In genomic region chr3:49266048-49266447, GRCm38 (mm10) we compare ENCODE assay signal across 13 mouse cellular contexts.
DNase-seq lines count a peak whose midpoint lies in the region; ATAC-seq and TF ChIP-seq lines count a peak whose summit lies in the region.
"Had no signal": no experiment of that assay in that cellular context is flagged by ENCODE, and none has a peak within 500 bp of the region (broad histone marks: within the 10 kb centered on the region; RNA-seq: fewer than 3 reads in every experiment).

No protein-coding gene starts in this region.

- no peaks in the 10 kb centered on the region for H3K9me3 ChIP-seq in intestine, postnatal 0 days (ENCODE audit: control insufficient read depth)
- H3K9me3 ChIP-seq in intestine, embryonic 16.5 days (ENCODE audit: control insufficient read depth, low read length), result no peaks in the 10 kb centered on the region
- no peaks in the 10 kb centered on the region for H3K9me3 ChIP-seq in midbrain, postnatal 0 days (ENCODE audit: low read length)
- H3K9me3 ChIP-seq in midbrain, embryonic 10.5 days (replicated peaks), result no peaks in the 10 kb centered on the region

- H3K27ac ChIP-seq in cerebellum, adult 2 months (ENCODE audit: insufficient read depth, low read length), result no peak overlapping the region
- H3K27ac ChIP-seq in intestine, postnatal 0 days (ENCODE audit: low read depth, low read length), result no peak overlapping the region
- no peak overlapping the region for H3K27ac ChIP-seq in intestine, embryonic 16.5 days (ENCODE audit: low read length)
- H3K27ac ChIP-seq in midbrain, postnatal 0 days (ENCODE audit: low read depth, low read length), result no peak overlapping the region
- no peak overlapping the region for H3K27ac ChIP-seq in midbrain, embryonic 10.5 days (replicated peaks)
- H3K27ac ChIP-seq: liver, embryonic 14.5 days had no signal

- H3K4me2 ChIP-seq in intestine, postnatal 0 days (replicated peaks; ENCODE audit: low read depth), result no peak overlapping the region
- no peak overlapping the region for H3K4me2 ChIP-seq in intestine, embryonic 16.5 days (ENCODE audit: low read depth, low read length)
- no peak overlapping the region for H3K4me2 ChIP-seq in midbrain, postnatal 0 days (ENCODE audit: low read depth, low read length, poor library complexity, severe bottlenecking)

- TF ChIP-seq POLR2A in cerebellum, adult 2 months (IDR thresholded peaks at IDR 0.05; ENCODE audit: borderline replicate concordance, insufficient read depth, low read length), result no peak

- no peaks in the 10 kb centered on the region for H3K4me1 ChIP-seq in cerebellum, adult 2 months (ENCODE audit: control insufficient read depth, insufficient read depth, low read length)
- H3K4me1 ChIP-seq in intestine, postnatal 0 days (replicated peaks; ENCODE audit: control insufficient read depth, insufficient read depth, low read length), result no peaks in the 10 kb centered on the region
- H3K4me1 ChIP-seq in intestine, embryonic 16.5 days (ENCODE audit: control insufficient read depth, insufficient read depth, low read length), result no peaks in the 10 kb centered on the region
- no peaks in the 10 kb centered on the region for H3K4me1 ChIP-seq in midbrain, postnatal 0 days (ENCODE audit: insufficient read depth, low read length)
- no peaks in the 10 kb centered on the region for H3K4me1 ChIP-seq in midbrain, embryonic 10.5 days

- no peak for ATAC-seq in intestine, postnatal 0 days
- no peak for ATAC-seq in intestine, embryonic 16.5 days
- ATAC-seq in midbrain, postnatal 0 days (ENCODE audit: low FRiP score), result no peak
- ATAC-seq: CD4-positive, CD25-positive, alpha-beta regulatory T cell, adult 4 months had no signal

- WGBS in cerebellum, adult 2 months, result 62% methylated on average over 2 of the region's 2 CpGs
- 69% methylated on average over 2 of the region's 2 CpGs for WGBS in intestine, postnatal 0 days
- WGBS in intestine, embryonic 16.5 days, result 65% methylated on average over 2 of the region's 2 CpGs
- whole genome bisulfite sequencing in midbrain, postnatal 0 days, result 76% methylated on average over 2 of the region's 2 CpGs
- 87% methylated on average over 2 of the region's 2 CpGs for WGBS in midbrain, embryonic 10.5 days

- H3K4me3 ChIP-seq in cerebellum, adult 2 months (replicated peaks; ENCODE audit: insufficient read depth, low read depth, low read length), result no peak overlapping the region
- no peak overlapping the region for H3K4me3 ChIP-seq in intestine, postnatal 0 days (ENCODE audit: low read depth, low read length)
- H3K4me3 ChIP-seq in intestine, embryonic 16.5 days (ENCODE audit: low read length), result no peak overlapping the region
- H3K4me3 ChIP-seq in midbrain, postnatal 0 days (ENCODE audit: low read depth, low read length), result no peak overlapping the region
- H3K4me3 ChIP-seq in midbrain, embryonic 10.5 days, result no peak overlapping the region

- H3K36me3 ChIP-seq in intestine, postnatal 0 days (ENCODE audit: control insufficient read depth, insufficient read depth), result no peaks in the 10 kb centered on the region
- H3K36me3 ChIP-seq in intestine, embryonic 16.5 days (ENCODE audit: control insufficient read depth, insufficient read depth, low read length), result no peaks in the 10 kb centered on the region
- no peaks in the 10 kb centered on the region for H3K36me3 ChIP-seq in midbrain, postnatal 0 days (ENCODE audit: insufficient read depth, low read length)
- H3K36me3 ChIP-seq in midbrain, embryonic 10.5 days, result no peaks in the 10 kb centered on the region

- H3K9ac ChIP-seq in intestine, postnatal 0 days (ENCODE audit: low read depth, low read length), result no peak overlapping the region
- H3K9ac ChIP-seq in intestine, embryonic 16.5 days (ENCODE audit: low read depth, low read length), result no peak overlapping the region
- no peak overlapping the region for H3K9ac ChIP-seq in midbrain, postnatal 0 days (replicated peaks; ENCODE audit: low read length, poor library complexity, severe bottlenecking)
- H3K9ac ChIP-seq: liver, embryonic 14.5 days had no signal

- intact Hi-C loops in left cerebral cortex, postnatal 36 days (cut with DNase I), result no loop called here

- peak; percentile 23 for DNase-seq in cerebellum, postnatal 14 days
- DNase-seq in cerebellum, adult 2 months, result no peak
- peak; percentile 30 for DNase-seq in midbrain, postnatal 0 days (ENCODE audit: low spot score)
- DNase-seq in midbrain, embryonic 10.5 days (ENCODE audit: low spot score), result no peak
- peak; percentile 31 for DNase-seq in retina, postnatal 1 day
- no peak for DNase-seq in left cerebral cortex, postnatal 36 days (ENCODE audit: low spot score in 2 of 2)
- DNase-seq: adrenal gland, postnatal 25 days; cerebellum, postnatal 36 days; thymus, adult 18-20 months had no signal

- TF ChIP-seq CTCF in cerebellum, adult 2 months (IDR thresholded peaks at IDR 0.05; ENCODE audit: borderline replicate concordance, insufficient read depth, low read depth, low read length), result no peak
- TF ChIP-seq CTCF in intestine, postnatal 0 days (IDR thresholded peaks at IDR 0.05; ENCODE audit: low read depth), result peak; percentile 60
- peak; percentile 70 for TF ChIP-seq CTCF in midbrain, postnatal 0 days (IDR thresholded peaks at IDR 0.05)

- H3K27me3 ChIP-seq in cerebellum, adult 2 months (ENCODE audit: control insufficient read depth, insufficient read depth, low read length), result no peaks in the 10 kb centered on the region
- H3K27me3 ChIP-seq in intestine, postnatal 0 days (replicated peaks; ENCODE audit: control insufficient read depth, insufficient read depth, low read length), result no peaks in the 10 kb centered on the region
- no peaks in the 10 kb centered on the region for H3K27me3 ChIP-seq in intestine, embryonic 16.5 days (replicated peaks; ENCODE audit: control insufficient read depth, insufficient read depth, low read length)
- H3K27me3 ChIP-seq in midbrain, postnatal 0 days (ENCODE audit: insufficient read depth, low read length), result no peaks in the 10 kb centered on the region
- no peaks in the 10 kb centered on the region for H3K27me3 ChIP-seq in midbrain, embryonic 10.5 days (ENCODE audit: low read depth, poor library complexity, severe bottlenecking)

Comparison
In these comparisons a context has a peak if more than half of its experiments do, and no peak if none do; other contexts are left out.
1. DNase-seq: peak in cerebellum, postnatal 14 days (2 of 2), midbrain, postnatal 0 days (single experiment) and retina, postnatal 1 day (single experiment); none in cerebellum, adult 2 months (0 of 2), midbrain, embryonic 10.5 days (single experiment) and left cerebral cortex, postnatal 36 days (0 of 2).